Mouse (Mus musculus) midbrain, embryonic 10.5 days (tissue): ENCODE data around the gene Lrrc4c. TPM values are rescaled to one million over a fixed set of nuclear protein-coding genes. Genes with fewer than 3 reads are reported as not detected.

Experiments used
- DNase-seq: peaks from one replicate; pipeline ENCODE4 v3.0.0-alpha.2; 2017; ENCODE audit warnings: low spot score
- H3K27ac ChIP-seq: fragments of 300-500 bp; sonication (generic); replicated peaks from 2 replicates; pipeline ENCODE4 v1.5.1; 2016; ENCODE audit warnings: mild to moderate bottlenecking
- H3K27me3 ChIP-seq: fragments of 300-500 bp; sonication (generic); 2 replicates; pipeline ENCODE4 v1.6.1; 2016; ENCODE audit warnings: low read depth, mild to moderate bottlenecking; ENCODE audit not compliant: poor library complexity, severe bottlenecking
- H3K36me3 ChIP-seq: fragments of 300-500 bp; sonication (generic); 2 replicates; pipeline ENCODE4 v1.6.1; 2016; ENCODE audit warnings: mild to moderate bottlenecking, moderate library complexity
- H3K4me1 ChIP-seq: fragments of 300-500 bp; sonication (generic); 2 replicates; pipeline ENCODE4 v1.6.1; 2016
- H3K4me3 ChIP-seq: fragments of 300-500 bp; sonication (generic); 2 replicates; pipeline ENCODE4 v1.5.1; 2016; ENCODE audit warnings: mild to moderate bottlenecking, moderate library complexity
- H3K9me3 ChIP-seq: fragments of 300-500 bp; sonication (generic); replicated peaks from 2 replicates; pipeline ENCODE4 v1.6.1; 2016; ENCODE audit warnings: mild to moderate bottlenecking
- WGBS: fragments of 180-500 bp; shearing (Covaris S2); methylation state at CpG from one replicate; pipeline ENCODE4 v1.1.7; 2016; 5-methylcytosine and 5-hydroxymethylcytosine counted together
- polyA plus RNA-seq: library from polyadenylated mRNA; unstranded; fragments of >200 nt; fragmentation: Nextera tagmentation; extraction: Ambion mirVana; gene quantifications from 2 replicates; pipeline ENCODE4 v1.2.1, GENCODE M21; 2016

Gene Lrrc4c
- 1.0 and 2.0 TPM in 2 replicates for polyA plus RNA-seq

DNA sequence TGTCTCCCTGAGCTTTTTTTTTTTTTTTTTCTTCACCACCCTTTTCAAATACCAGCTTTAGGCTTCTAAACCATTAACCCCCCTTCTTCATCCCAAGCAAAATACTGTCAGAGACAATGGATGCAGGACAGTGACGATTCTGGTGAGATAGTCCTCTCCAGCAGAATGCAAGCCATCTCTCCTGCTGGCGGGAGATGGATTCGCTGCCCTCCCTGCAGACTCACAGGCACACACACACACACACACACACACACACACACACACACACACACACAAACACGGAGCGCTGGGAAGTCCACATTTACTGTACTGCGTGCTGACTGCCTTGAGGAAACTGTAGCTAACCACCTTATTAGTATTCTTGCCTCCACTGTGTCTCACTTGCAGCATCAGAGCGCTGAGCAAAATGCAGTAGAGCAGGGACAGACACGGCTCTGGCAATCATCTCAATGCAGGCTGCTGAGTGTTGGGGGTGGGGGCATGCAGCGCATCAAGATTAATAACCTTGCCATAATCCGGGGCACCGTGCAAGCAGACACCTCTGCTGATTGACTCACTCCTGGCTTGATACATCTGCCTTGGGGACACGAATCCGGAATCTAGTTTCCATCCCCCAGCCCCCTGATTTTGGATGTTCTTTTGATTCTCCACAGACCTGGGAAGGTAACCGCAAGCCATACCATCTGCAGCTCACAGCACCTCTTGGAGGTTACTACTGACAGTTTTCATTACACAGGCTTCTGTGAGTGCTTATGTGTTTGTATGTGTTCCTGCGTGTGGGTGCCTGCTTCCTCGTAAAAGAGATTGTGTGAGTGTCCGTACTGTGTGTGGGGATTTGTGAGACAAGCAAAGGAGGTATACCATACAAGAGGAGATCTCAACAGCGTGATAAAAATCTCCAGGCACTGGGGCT is at the start of gene Lrrc4c:
Lrrc4c (plus strand) TSS at position 783 of the 913 bp plus-strand sequence.
- Histone ChIP-seq H3K36me3 (no peaks in the 10 kb centered on the region), H3K27ac (peak within 1 kb of the TSS; percentile 61), H3K4me3 (peak within 1 kb of the TSS; percentile 58), H3K4me1 (peaks cover 47% of the 10 kb centered on the region), H3K9me3 (no peaks in the 10 kb centered on the region), H3K27me3 (0 out of 2 replicates have a peak, but pooled peaks cover 5% of the 10 kb centered on the region)
- WGBS: 12% methylated on average over 18 of the region's 18 CpGs
- DNase-seq: peak; percentile 40

- Histone ChIP-seq H3K4me1 (no peaks in the 10 kb centered on the region), H3K4me3 (no peak overlapping the region), H3K27ac (no peak overlapping the region), H3K9me3 (no peaks in the 10 kb centered on the region), H3K27me3 (no peaks in the 10 kb centered on the region), H3K36me3 (no peaks in the 10 kb centered on the region)
- WGBS: 92% methylated on average over 1 of the region's 1 CpGs
- DNase-seq: no peak
Measured at GRCm38 (mm10) chr2:96275061-96275460, 42.9 kb upstream of the Lrrc4c start.

- no peaks in the 10 kb centered on the region for H3K27me3 ChIP-seq
- no peaks in the 10 kb centered on the region for H3K9me3 ChIP-seq
- WGBS: 92% methylated on average over 5 of the region's 5 CpGs
- DNase-seq: no peak
- H3K36me3 ChIP-seq: no peaks in the 10 kb centered on the region
- no peak overlapping the region for H3K4me3 ChIP-seq
- no peak overlapping the region for H3K27ac ChIP-seq
- H3K4me1 ChIP-seq: no peaks in the 10 kb centered on the region
Measured at GRCm38 (mm10) chr2:96282926-96283325, 35.0 kb upstream of the Lrrc4c start.

DNA sequence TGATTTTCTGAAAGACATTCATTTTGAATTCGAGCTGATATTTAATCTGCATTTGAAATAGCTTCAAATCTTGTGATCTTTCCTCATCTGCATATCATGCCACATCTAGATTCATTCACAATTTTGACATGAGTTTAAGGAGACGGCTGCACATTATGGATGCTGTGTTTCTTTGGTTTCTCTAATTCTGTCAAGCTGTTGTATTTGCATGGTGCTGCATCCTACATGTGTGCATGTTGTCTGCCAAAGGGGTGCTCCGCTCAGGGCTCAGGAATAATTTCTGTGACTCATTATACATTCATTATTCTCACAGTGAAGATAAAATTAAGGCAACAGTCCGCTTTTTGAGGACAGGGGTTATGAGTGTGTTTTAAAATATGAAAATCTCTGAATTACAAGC is 30.5 kb upstream of the Lrrc4c start:
- Histone ChIP-seq H3K27me3 (no peaks in the 10 kb centered on the region), H3K4me3 (no peak overlapping the region), H3K27ac (no peak overlapping the region), H3K9me3 (no peaks in the 10 kb centered on the region), H3K36me3 (no peaks in the 10 kb centered on the region), H3K4me1 (no peaks in the 10 kb centered on the region)
- 81% methylated on average over 4 of the region's 4 CpGs for WGBS
- DNase-seq: no peak

GRCm38 (mm10) chr2:96290541-96290940 is 27.4 kb upstream of the Lrrc4c start:
- DNase-seq: no peak
- H3K4me1 ChIP-seq: no peaks in the 10 kb centered on the region
- no peaks in the 10 kb centered on the region for H3K27me3 ChIP-seq
- 57% methylated on average over 1 of the region's 1 CpGs for WGBS
- H3K27ac ChIP-seq: no peak overlapping the region
- no peaks in the 10 kb centered on the region for H3K9me3 ChIP-seq
- no peak overlapping the region for H3K4me3 ChIP-seq
- no peaks in the 10 kb centered on the region for H3K36me3 ChIP-seq

GRCm38 (mm10) chr2:96315034-96315433 is 2.9 kb upstream of the Lrrc4c start:
- Histone ChIP-seq H3K4me3 (no peak overlapping the region), H3K27ac (no peak overlapping the region), H3K36me3 (no peaks in the 10 kb centered on the region), H3K27me3 (0 out of 2 replicates have a peak, but pooled peaks cover 5% of the 10 kb centered on the region), H3K4me1 (peaks cover 34% of the 10 kb centered on the region), H3K9me3 (no peaks in the 10 kb centered on the region)
- DNase-seq: no peak
- 5% methylated on average over 5 of the region's 5 CpGs for WGBS

DNA sequence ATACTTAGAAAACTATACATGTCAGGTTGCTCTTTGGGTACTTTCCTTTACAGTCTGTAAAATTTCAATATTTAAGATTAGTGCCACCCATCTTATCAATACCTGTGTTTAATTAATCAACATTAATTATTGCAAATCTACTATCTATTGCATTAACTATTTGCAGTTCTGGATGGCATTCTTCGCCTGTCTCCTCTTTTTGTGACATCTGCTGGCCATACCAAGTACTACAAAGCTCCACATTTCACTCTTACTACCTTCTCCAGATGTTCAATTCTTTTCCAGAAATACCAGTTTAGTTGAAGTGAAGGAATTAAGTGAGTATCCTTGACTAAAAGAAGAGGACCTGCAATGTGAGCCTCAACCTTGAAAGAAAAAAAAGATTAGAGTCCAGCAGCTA is 1.4 kb upstream of the Lrrc4c start:
- H3K27me3 ChIP-seq: 0 out of 2 replicates have a peak, but pooled peaks cover 5% of the 10 kb centered on the region
- H3K4me1 ChIP-seq: peaks cover 43% of the 10 kb centered on the region
- H3K9me3 ChIP-seq: no peaks in the 10 kb centered on the region
- 38% methylated on average over 1 of the region's 1 CpGs for WGBS
- no peak for DNase-seq
- H3K27ac ChIP-seq: no peak overlapping the region
- no peak overlapping the region for H3K4me3 ChIP-seq
- no peaks in the 10 kb centered on the region for H3K36me3 ChIP-seq

- Histone ChIP-seq H3K9me3 (no peaks in the 10 kb centered on the region), H3K4me3 (peak overlapping the region; percentile 58)
Measured at GRCm38 (mm10) chr2:96318556-96318955, 587 bp downstream of the Lrrc4c start.

GRCm38 (mm10) chr2:96319201-96319600 is 1.2 kb downstream of the Lrrc4c start:
- Histone ChIP-seq H3K27me3 (0 out of 2 replicates have a peak, but pooled peaks cover 5% of the 10 kb centered on the region), H3K9me3 (no peaks in the 10 kb centered on the region), H3K27ac (peak overlapping the region; percentile 52; the same call in 1 of the 2 replicates), H3K4me3 (peak overlapping the region; percentile 58), H3K4me1 (peaks cover 47% of the 10 kb centered on the region), H3K36me3 (no peaks in the 10 kb centered on the region)
- 3% methylated on average over 8 of the region's 8 CpGs for WGBS
- no peak for DNase-seq

More at GRCm38 (mm10) chr2:96318556-96318955, 587 bp downstream of the Lrrc4c start:
- 12% methylated on average over 7 of the region's 7 CpGs for WGBS
- no peak for DNase-seq
- no peaks in the 10 kb centered on the region for H3K36me3 ChIP-seq
- H3K4me1 ChIP-seq: peaks cover 47% of the 10 kb centered on the region
- 0 out of 2 replicates have a peak, but pooled peaks cover 5% of the 10 kb centered on the region for H3K27me3 ChIP-seq
- peak overlapping the region; percentile 61 for H3K27ac ChIP-seq

GRCm38 (mm10) chr2:96319649-96320048 is 1.7 kb downstream of the Lrrc4c start:
- WGBS: 47% methylated on average over 6 of the region's 6 CpGs
- Histone ChIP-seq H3K27me3 (0 out of 2 replicates have a peak, but pooled peaks cover 5% of the 10 kb centered on the region), H3K9me3 (no peaks in the 10 kb centered on the region), H3K4me3 (peak overlapping the region; percentile 58), H3K27ac (peak overlapping the region; percentile 52; the same call in 1 of the 2 replicates), H3K36me3 (no peaks in the 10 kb centered on the region), H3K4me1 (peaks cover 46% of the 10 kb centered on the region)
- no peak for DNase-seq

- Histone ChIP-seq H3K4me3 (no peak overlapping the region), H3K27me3 (no peaks in the 10 kb centered on the region), H3K36me3 (no peaks in the 10 kb centered on the region), H3K4me1 (peaks cover 18% of the 10 kb centered on the region), H3K27ac (0 out of 2 replicates have a peak overlapping the region, but pooled peaks have one; percentile 39), H3K9me3 (no peaks in the 10 kb centered on the region)
- no peak for DNase-seq
- WGBS: 39% methylated on average over 3 of the region's 3 CpGs
Measured at GRCm38 (mm10) chr2:96334652-96335051, 16.7 kb downstream of the Lrrc4c start.

DNA sequence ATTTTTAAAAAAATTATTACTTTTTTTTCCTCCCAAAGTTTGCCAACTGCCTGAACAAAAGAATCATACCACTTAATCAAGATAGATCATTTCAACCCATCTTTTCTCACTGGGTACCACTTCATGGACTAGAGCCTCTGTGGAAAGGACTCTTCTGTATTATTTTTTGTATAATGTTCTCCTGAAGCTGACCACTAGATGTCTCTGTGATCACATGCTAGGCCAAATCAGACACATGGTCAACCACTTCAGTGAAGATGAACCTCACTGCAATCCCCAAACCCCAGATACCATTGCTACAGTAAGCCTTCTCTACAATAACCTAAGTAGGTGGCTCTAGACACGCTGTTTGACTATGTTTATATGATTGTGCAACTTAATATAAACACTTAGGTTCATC is 19.4 kb downstream of the Lrrc4c start:
- Histone ChIP-seq H3K4me1 (peaks cover 18% of the 10 kb centered on the region), H3K36me3 (no peaks in the 10 kb centered on the region), H3K27me3 (no peaks in the 10 kb centered on the region), H3K27ac (no peak overlapping the region), H3K4me3 (no peak overlapping the region), H3K9me3 (no peaks in the 10 kb centered on the region)
- 54% methylated on average over 1 of the region's 1 CpGs for WGBS
- no peak for DNase-seq
